Mouse (Mus musculus) hindbrain, embryonic 13.5 days (tissue): ENCODE measurements around the gene Zc3h8. TPM values are rescaled to one million over a fixed set of nuclear protein-coding genes. Genes with fewer than 3 reads are reported as not detected.

Source experiments
- ATAC-seq: fragments of 200-750 bp; cut with Nextera tagmentation; 2 replicates; pipeline ENCODE4 v1.8.0; 2017; ENCODE audit warnings: moderate TSS enrichment; ENCODE audit not compliant: low FRiP score
- H3K27ac ChIP-seq: fragments of 300-500 bp; sonication (generic); 2 replicates; pipeline ENCODE4 v1.5.1; 2015; ENCODE audit warnings: inconsistent platforms, mild to moderate bottlenecking, moderate library complexity
- H3K27me3 ChIP-seq: fragments of 300-500 bp; sonication (generic); 2 replicates; pipeline ENCODE4 v1.6.1; 2015; ENCODE audit warnings: mild to moderate bottlenecking, inconsistent platforms
- H3K36me3 ChIP-seq: fragments of 300-500 bp; sonication (generic); 2 replicates; pipeline ENCODE4 v1.6.1; 2015; ENCODE audit warnings: mild to moderate bottlenecking, inconsistent platforms
- H3K4me1 ChIP-seq: fragments of 300-500 bp; sonication (generic); replicated peaks from 2 replicates; pipeline ENCODE4 v1.6.1; 2015; ENCODE audit warnings: inconsistent platforms
- H3K4me2 ChIP-seq: fragments of 300-500 bp; sonication (generic); 2 replicates; pipeline ENCODE4 v1.6.1; 2015; ENCODE audit warnings: inconsistent platforms, mild to moderate bottlenecking, moderate library complexity
- H3K4me3 ChIP-seq: fragments of 300-500 bp; sonication (generic); 2 replicates; pipeline ENCODE4 v1.5.1; 2015; ENCODE audit warnings: mild to moderate bottlenecking, inconsistent platforms
- H3K9ac ChIP-seq: fragments of 300-500 bp; sonication (generic); 2 replicates; pipeline ENCODE4 v1.6.1; 2015; ENCODE audit warnings: mild to moderate bottlenecking, inconsistent platforms
- H3K9me3 ChIP-seq: fragments of 300-500 bp; sonication (generic); 2 replicates; pipeline ENCODE4 v1.6.1; 2016; ENCODE audit warnings: inconsistent platforms
- WGBS: fragments of 180-500 bp; shearing (Covaris S2); methylation state at CpG from one replicate; pipeline ENCODE4 v1.1.7; 2015; 5-methylcytosine and 5-hydroxymethylcytosine counted together
- polyA plus RNA-seq: library from polyadenylated mRNA; unstranded; fragments of >200 nt; fragmentation: Nextera tagmentation; extraction: Ambion mirVana; gene quantifications from 2 replicates; pipeline ENCODE4 v1.2.1, GENCODE M21; 2015

Zc3h8 gene
- polyA plus RNA-seq, 1 experiment from 2014 or later, result 11.2 TPM

DNA sequence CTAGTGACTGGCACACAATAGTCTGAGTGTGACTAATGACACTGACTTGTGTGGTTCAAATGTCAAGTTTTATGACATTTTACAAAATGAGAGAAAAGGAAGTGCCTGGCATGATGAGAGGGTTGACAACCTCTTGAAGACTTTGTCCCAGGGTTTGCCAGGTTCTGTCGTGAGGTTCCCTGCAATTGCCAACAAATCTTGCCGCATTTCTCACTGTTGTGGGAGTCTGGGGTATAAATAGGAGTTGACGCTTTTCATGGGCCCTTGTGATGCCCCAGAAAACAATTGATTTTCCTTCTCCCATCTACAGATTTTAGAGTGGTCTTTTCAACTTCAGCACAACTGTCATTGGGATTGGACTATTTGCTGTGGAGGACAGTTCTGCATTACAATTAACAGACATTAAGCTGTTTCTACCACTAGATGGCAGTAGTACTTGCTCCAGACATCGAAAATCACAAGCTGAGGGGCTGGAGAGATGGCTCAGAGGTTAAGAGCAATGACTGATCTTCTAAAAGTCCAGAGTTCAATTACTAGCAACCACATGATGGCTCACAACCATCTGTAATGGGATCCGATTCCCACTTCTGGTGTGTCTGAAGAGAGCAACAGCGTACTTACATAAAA lies 4.2 kb upstream of the Zc3h8 start:
- Histone ChIP-seq H3K27ac (no peak overlapping the region), H3K9ac (no peak overlapping the region), H3K9me3 (no peaks in the 10 kb centered on the region), H3K4me3 (no peak overlapping the region), H3K4me2 (no peak overlapping the region), H3K4me1 (peaks cover 3% of the 10 kb centered on the region), H3K36me3 (no peaks in the 10 kb centered on the region), H3K27me3 (peaks cover 13% of the 10 kb centered on the region; the same call in 1 of the 2 replicates)
- no peak for ATAC-seq
- WGBS, result 32% methylated on average over 6 of the region's 6 CpGs

DNA sequence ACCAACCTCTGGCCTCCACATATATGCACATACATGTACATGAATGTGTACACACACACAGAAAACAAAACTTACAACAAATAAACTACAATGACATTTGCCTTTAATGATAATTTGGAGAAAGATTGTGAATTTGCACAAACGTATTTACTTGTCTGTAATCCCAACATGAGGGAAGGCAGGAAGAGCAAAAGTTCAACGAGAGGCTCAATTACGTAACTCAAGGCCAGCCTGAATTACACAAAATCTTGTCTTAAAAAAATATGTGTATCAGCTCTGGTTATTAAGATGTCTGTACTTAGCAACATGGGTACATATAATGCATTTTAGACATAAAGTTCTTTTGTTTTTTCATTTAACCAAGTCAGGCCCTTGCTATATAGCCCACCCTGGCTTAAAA lies 7.6 kb downstream of the Zc3h8 start:
- Histone ChIP-seq H3K4me1 (no peaks in the 10 kb centered on the region), H3K4me3 (no peak overlapping the region), H3K36me3 (peaks cover 33% of the 10 kb centered on the region), H3K27me3 (no peaks in the 10 kb centered on the region), H3K27ac (no peak overlapping the region), H3K9ac (no peak overlapping the region), H3K9me3 (no peaks in the 10 kb centered on the region), H3K4me2 (no peak overlapping the region)
- ATAC-seq, result no peak
- 93% methylated on average over 3 of the region's 3 CpGs for WGBS

DNA sequence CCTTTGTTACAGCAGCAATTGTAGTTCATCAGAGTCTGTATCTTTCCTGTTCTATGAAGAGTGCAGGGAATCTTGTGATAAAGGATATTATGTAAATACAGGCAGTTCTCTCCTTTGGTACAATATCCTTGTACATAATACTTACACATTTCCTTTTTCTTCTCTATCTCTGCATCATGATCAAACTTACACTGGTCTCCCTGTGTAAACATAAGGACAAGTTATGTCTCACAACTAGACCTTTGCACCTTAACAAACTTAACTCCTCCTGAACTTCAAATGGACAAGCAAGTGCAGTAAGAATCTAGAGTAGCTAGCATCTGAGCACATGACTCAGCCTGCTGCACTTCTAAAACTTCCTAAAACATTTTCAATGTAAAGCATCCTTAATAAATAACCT lies 13.2 kb downstream of the Zc3h8 start:
- H3K36me3 ChIP-seq, result peaks cover 55% of the 10 kb centered on the region
- H3K4me1 ChIP-seq, result no peaks in the 10 kb centered on the region

DNA sequence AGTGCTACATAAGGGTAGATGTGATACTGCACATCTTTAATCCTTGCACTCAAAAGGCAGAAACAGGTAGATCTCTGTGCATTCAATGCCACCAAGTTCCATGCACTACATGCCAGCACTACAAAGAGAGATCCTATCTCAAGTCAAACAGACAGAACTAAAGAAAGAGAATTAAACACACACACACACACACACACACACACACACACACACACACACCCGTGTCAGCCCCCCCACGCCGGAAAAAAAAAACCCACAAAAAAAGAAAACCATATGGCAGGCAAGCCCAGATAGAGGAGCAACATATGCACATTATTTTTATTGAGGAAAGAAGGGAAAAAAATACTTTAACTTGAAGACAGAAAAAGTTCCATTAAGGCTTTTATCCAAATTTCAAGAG lies 15.4 kb downstream of the Zc3h8 start:
- H3K9me3 ChIP-seq, result no peaks in the 10 kb centered on the region
- H3K4me1 ChIP-seq, result no peaks in the 10 kb centered on the region
- H3K4me3 ChIP-seq, result no peak overlapping the region
- H3K36me3 ChIP-seq, result peaks cover 53% of the 10 kb centered on the region
- no peak for ATAC-seq
- no peaks in the 10 kb centered on the region for H3K27me3 ChIP-seq
- no peak overlapping the region for H3K27ac ChIP-seq
- H3K9ac ChIP-seq, result no peak overlapping the region
- no peak overlapping the region for H3K4me2 ChIP-seq
- WGBS, result 84% methylated on average over 3 of the region's 3 CpGs

More for the DNA sequence above, 13.2 kb downstream of the Zc3h8 start:
- no peak overlapping the region for H3K4me3 ChIP-seq
- H3K27ac ChIP-seq, result no peak overlapping the region
- no peak overlapping the region for H3K4me2 ChIP-seq
- H3K9me3 ChIP-seq, result no peaks in the 10 kb centered on the region
- no peak overlapping the region for H3K9ac ChIP-seq
- no peaks in the 10 kb centered on the region for H3K27me3 ChIP-seq
- ATAC-seq, result no peak

DNA sequence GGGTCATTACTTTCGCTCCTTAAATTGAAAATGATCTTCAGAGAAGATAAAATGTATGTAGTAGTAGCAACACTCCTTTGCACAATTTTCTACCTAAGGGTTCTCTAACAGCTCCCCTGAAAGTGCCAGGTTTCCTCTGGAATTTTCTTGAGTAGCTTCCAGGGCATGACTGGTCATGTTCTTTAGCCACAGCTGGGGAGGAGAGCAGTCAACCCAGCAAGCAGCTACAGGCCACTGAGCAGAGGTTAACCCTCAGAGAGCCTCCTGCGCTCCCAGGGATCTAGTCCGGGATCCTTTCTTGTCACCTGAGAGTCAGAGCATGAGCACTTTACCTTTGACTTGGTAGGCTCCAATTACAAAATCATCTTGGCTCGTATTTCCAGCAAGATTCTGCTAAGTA lies 19.1 kb downstream of the Zc3h8 start:
- Histone ChIP-seq H3K9ac (no peak overlapping the region), H3K4me1 (no peaks in the 10 kb centered on the region), H3K4me2 (no peak overlapping the region), H3K27ac (no peak overlapping the region), H3K4me3 (no peak overlapping the region), H3K36me3 (peaks cover 35% of the 10 kb centered on the region), H3K27me3 (no peaks in the 10 kb centered on the region), H3K9me3 (no peaks in the 10 kb centered on the region)
- 96% methylated on average over 4 of the region's 4 CpGs for WGBS
- no peak for ATAC-seq

- H3K4me1 ChIP-seq, result no peaks in the 10 kb centered on the region
- no peaks in the 10 kb centered on the region for H3K36me3 ChIP-seq
- H3K4me2 ChIP-seq, result no peak overlapping the region
- no peak for ATAC-seq
- H3K27ac ChIP-seq, result no peak overlapping the region
- no peaks in the 10 kb centered on the region for H3K9me3 ChIP-seq
- H3K9ac ChIP-seq, result no peak overlapping the region
- no peaks in the 10 kb centered on the region for H3K27me3 ChIP-seq
- WGBS, result 82% methylated on average over 3 of the region's 3 CpGs
- no peak overlapping the region for H3K4me3 ChIP-seq
Measured at GRCm38 (mm10) chr2:128916528-128916927, 27.3 kb downstream of the Zc3h8 start.

DNA sequence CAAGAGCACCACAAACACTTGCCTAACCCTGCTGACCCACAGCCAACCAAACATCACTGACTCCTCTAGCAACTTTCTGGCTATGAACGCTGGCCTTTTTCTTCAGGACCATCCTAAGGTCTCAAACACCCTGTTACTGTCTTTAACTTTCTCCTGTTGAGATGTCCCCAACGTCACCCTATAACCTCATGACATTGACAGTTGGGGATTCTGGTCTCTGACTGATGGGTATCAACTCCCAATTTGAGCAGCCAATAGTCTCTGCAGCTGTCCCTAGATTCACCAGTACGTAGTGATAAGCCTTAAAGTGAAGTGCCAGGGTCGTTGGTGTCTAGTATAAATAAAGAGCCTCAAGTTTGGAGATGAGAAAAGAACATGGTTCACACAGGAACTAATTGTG lies 28.9 kb downstream of the Zc3h8 start:
- WGBS, result 88% methylated on average over 4 of the region's 4 CpGs
- H3K9me3 ChIP-seq, result no peaks in the 10 kb centered on the region
- H3K27ac ChIP-seq, result no peak overlapping the region
- H3K9ac ChIP-seq, result no peak overlapping the region
- H3K4me1 ChIP-seq, result no peaks in the 10 kb centered on the region
- H3K4me2 ChIP-seq, result no peak overlapping the region
- no peaks in the 10 kb centered on the region for H3K36me3 ChIP-seq
- no peak overlapping the region for H3K4me3 ChIP-seq
- H3K27me3 ChIP-seq, result no peaks in the 10 kb centered on the region
- no peak for ATAC-seq

- Histone ChIP-seq H3K27ac (no peak overlapping the region), H3K36me3 (no peaks in the 10 kb centered on the region), H3K4me2 (no peak overlapping the region), H3K27me3 (no peaks in the 10 kb centered on the region), H3K4me1 (no peaks in the 10 kb centered on the region), H3K9ac (no peak overlapping the region), H3K4me3 (no peak overlapping the region), H3K9me3 (peaks cover 6% of the 10 kb centered on the region; the same call in 1 of the 2 replicates)
- WGBS, result 89% methylated on average over 3 of the region's 3 CpGs
- ATAC-seq, result no peak
Measured at GRCm38 (mm10) chr2:128903661-128904060, 40.2 kb downstream of the Zc3h8 start.

GRCm38 (mm10) chr2:128902843-128903242 lies 41.0 kb downstream of the Zc3h8 start:
- ATAC-seq, result 0 out of 2 replicates have a peak, but pooled peaks have one; percentile 65
- Histone ChIP-seq H3K4me1 (no peaks in the 10 kb centered on the region), H3K36me3 (no peaks in the 10 kb centered on the region), H3K27me3 (no peaks in the 10 kb centered on the region), H3K4me3 (no peak overlapping the region), H3K9me3 (peaks cover 6% of the 10 kb centered on the region; the same call in 1 of the 2 replicates), H3K9ac (no peak overlapping the region), H3K27ac (no peak overlapping the region), H3K4me2 (no peak overlapping the region)
- WGBS, result 77% methylated on average over 6 of the region's 6 CpGs

DNA sequence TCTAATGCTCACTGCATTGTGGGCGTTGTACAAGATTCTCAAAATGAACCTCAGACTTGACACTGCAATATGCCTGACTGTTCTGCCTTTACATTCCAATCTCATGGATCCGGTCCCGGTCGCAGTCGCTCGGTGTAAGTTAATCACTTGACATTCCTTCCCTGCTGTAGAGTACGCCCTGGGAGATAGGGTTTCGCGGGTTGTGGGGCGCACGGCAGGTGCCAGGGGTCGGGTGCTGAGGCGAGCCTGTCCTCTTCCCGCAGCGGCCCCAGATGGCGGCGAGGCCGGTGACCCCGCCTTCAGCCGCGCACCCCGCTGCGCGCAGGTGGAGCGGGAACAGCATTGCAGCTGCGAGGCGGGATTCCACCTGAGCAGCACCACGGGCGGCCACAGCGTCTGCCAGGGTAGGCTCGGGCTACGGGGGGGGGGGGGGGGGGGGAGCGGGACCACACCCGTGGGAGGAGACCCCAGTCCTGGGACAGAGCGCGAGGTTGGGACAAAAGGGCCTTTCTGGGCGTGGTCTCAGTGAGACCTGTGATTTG lies 51.6 kb downstream of the Zc3h8 start:
- Histone ChIP-seq H3K27ac (no peak overlapping the region), H3K27me3 (0 out of 2 replicates have a peak, but pooled peaks cover 5% of the 10 kb centered on the region), H3K4me3 (peak overlapping the region; percentile 43), H3K36me3 (no peaks in the 10 kb centered on the region), H3K9ac (peak overlapping the region; percentile 70), H3K4me2 (peak overlapping the region; percentile 82), H3K4me1 (peaks cover 7% of the 10 kb centered on the region), H3K9me3 (no peaks in the 10 kb centered on the region)
- 3% methylated on average over 37 of the region's 37 CpGs for WGBS
- ATAC-seq, result peak; percentile 66

GRCm38 (mm10) chr2:128890661-128891335 lies 53.1 kb downstream of the Zc3h8 start:
- 94% methylated on average over 4 of the region's 4 CpGs for WGBS
- no peak overlapping the region for H3K4me2 ChIP-seq
- no peak for ATAC-seq
- H3K27ac ChIP-seq, result no peak overlapping the region
- no peaks in the 10 kb centered on the region for H3K9me3 ChIP-seq
- H3K27me3 ChIP-seq, result 0 out of 2 replicates have a peak, but pooled peaks cover 5% of the 10 kb centered on the region
- H3K4me3 ChIP-seq, result no peak overlapping the region
- peaks cover 7% of the 10 kb centered on the region for H3K4me1 ChIP-seq
- H3K9ac ChIP-seq, result no peak overlapping the region
- no peaks in the 10 kb centered on the region for H3K36me3 ChIP-seq

- Histone ChIP-seq H3K9ac (no peak overlapping the region), H3K4me2 (no peak overlapping the region), H3K36me3 (no peaks in the 10 kb centered on the region), H3K4me3 (no peak overlapping the region), H3K4me1 (peaks cover 7% of the 10 kb centered on the region), H3K9me3 (no peaks in the 10 kb centered on the region), H3K27me3 (0 out of 2 replicates have a peak, but pooled peaks cover under 1% of the 10 kb centered on the region), H3K27ac (no peak overlapping the region)
- WGBS, result 66% methylated on average over 6 of the region's 6 CpGs
- no peak for ATAC-seq
Measured at GRCm38 (mm10) chr2:128887866-128888550, 55.9 kb downstream of the Zc3h8 start.
